Mouse (Mus musculus) hematopoietic stem cell, adult 5-6 weeks (primary cell): ENCODE measurements around the gene Spats2l. TPM values are rescaled to one million over a fixed set of nuclear protein-coding genes. Genes with fewer than 3 reads are reported as not detected.

Source experiments
- ATAC-seq, 2 experiments: fragments of 125-278 bp in 1 of 2; replicated peaks in 1 of 2; 2 replicates each; pipeline ENCODE4 v1.8.0; 2016 to 2017; ENCODE audit warnings: inconsistent platforms in 2 of 2, mild to moderate bottlenecking in 2 of 2, moderate number of reproducible peaks in 2 of 2, low read depth in 1 of 2, moderate TSS enrichment in 1 of 2; ENCODE audit not compliant: low FRiP score in 2 of 2, poor library complexity in 2 of 2, severe bottlenecking in 2 of 2, insufficient read depth in 1 of 2, low TSS enrichment in 1 of 2
- total RNA-seq: library from RNA; stranded (forward); fragments of 172-1452, 232-1000 nt; gene quantifications from 2 replicates; pipeline ENCODE4 v1.2.3, GENCODE M21; 2017

The Spats2l gene
- not detected in 2 replicates for total RNA-seq

GRCm38 (mm10) chr1:57774001-57774667, at the start of gene Spats2l:
Gene Spats2l, plus strand, starts transcription at chr1:57774162.
- ATAC-seq: peak; percentile 63 to 68; a peak in 3 of 4 replicates

- no peak for ATAC-seq
Measured at GRCm38 (mm10) chr1:57725268-57725667, 48.7 kb upstream of the Spats2l start.

GRCm38 (mm10) chr1:57735877-57736276, 38.1 kb upstream of the Spats2l start:
- ATAC-seq: no peak

GRCm38 (mm10) chr1:57741740-57742139, 32.2 kb upstream of the Spats2l start:
- ATAC-seq: no peak

GRCm38 (mm10) chr1:57742266-57742665, 31.7 kb upstream of the Spats2l start:
- ATAC-seq: no peak

GRCm38 (mm10) chr1:57751781-57752180, 22.2 kb upstream of the Spats2l start:
- no peak for ATAC-seq

GRCm38 (mm10) chr1:57766396-57766795, 7.6 kb upstream of the Spats2l start:
- no peak for ATAC-seq

- no peak for ATAC-seq
Measured at GRCm38 (mm10) chr1:57773326-57773725, 636 bp upstream of the Spats2l start.

GRCm38 (mm10) chr1:57774668-57775495, 920 bp downstream of the Spats2l start:
- peak; percentile 9 to 19; a peak in 2 of 4 replicates for ATAC-seq

- no peak for ATAC-seq
Measured at GRCm38 (mm10) chr1:57775496-57775790, 1.5 kb downstream of the Spats2l start.

GRCm38 (mm10) chr1:57776671-57777281, 2.8 kb downstream of the Spats2l start:
- ATAC-seq: no peak

GRCm38 (mm10) chr1:57784300-57784699, 10.3 kb downstream of the Spats2l start:
- no peak for ATAC-seq

GRCm38 (mm10) chr1:57789831-57790230, 15.9 kb downstream of the Spats2l start:
- ATAC-seq: no peak

GRCm38 (mm10) chr1:57792212-57792611, 18.2 kb downstream of the Spats2l start:
- no peak for ATAC-seq

GRCm38 (mm10) chr1:57795838-57796237, 21.9 kb downstream of the Spats2l start:
- no peak for ATAC-seq

- ATAC-seq: no peak
Measured at GRCm38 (mm10) chr1:57799398-57799797, 25.4 kb downstream of the Spats2l start.

GRCm38 (mm10) chr1:57800846-57801245, 26.9 kb downstream of the Spats2l start:
- ATAC-seq: no peak

GRCm38 (mm10) chr1:57806126-57806525, 32.2 kb downstream of the Spats2l start:
- no peak for ATAC-seq
